Mouse (Mus musculus) spleen, embryonic (tissue): ENCODE data around the gene Tenm2.

Experiments
- CTCF ChIA-PET: fragments of 350-600 bp; sonication (Branson Sonifier 250); formaldehyde crosslinking; loops from one replicate; lab custom pipeline; 2022; lab: Charles Lee

Tenm2 gene

DNA sequence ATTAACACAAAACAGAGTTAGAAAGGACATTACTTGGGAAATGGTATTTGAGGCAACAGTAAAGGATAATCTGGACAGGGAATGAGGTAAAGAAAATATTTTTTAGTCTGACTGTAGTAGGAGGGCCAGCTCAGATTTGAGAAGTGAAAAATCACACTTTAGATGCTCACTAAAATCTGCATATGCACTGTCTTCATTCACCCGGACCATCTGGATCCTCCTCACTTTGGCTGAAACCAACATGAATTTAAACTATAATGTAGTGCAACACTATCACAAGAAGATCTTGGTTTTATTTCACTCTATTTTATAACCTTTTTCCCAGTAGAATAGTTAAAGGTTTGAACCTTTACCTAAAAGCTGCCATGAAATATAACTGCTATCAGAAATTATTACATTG, 326.7 kb downstream of the Tenm2 start:
- CTCF ChIA-PET: no interaction called here

- CTCF ChIA-PET: no interaction called here
Observed at GRCm38 (mm10) chr11:36902302-36902701, 333.5 kb downstream of the Tenm2 start.

DNA sequence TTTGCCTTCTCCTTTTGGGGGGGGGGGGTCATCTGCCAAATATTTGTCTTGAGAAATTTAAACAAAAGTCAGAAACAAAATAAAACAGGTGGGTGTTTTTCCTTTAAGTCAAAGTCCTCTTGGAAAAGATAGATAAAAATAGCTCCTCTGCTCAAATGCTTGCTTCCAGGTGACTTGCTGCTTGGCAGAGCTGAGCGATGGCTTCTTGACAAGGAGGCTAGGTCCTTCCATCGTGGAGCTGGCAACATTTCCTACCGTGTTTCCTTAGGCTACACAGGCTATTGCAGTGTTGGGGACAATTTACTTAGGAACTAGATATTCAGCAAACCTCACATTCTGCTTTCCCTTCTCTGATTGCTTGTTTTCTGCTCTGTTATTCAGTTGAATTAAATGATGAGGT, 342.7 kb downstream of the Tenm2 start:
- CTCF ChIA-PET: no interaction called here

DNA sequence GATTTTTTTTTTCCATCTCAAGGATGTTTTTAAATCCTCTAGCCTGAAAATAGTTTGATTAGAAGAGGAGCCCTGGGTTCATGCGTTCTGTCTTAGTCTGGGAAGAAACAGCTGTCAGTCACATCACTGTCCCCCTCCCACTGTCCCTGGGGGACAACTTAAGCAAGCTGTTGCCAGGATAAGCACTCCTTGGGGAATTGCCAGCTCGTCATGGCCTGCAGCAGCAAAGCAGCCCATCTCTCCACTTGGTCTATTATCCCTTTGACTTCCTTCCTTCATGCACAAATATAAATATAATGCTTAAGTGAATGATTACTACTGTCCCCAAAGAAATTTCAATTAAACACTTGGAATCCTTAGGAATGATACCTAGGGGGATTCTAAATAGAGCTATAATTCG, 344.7 kb downstream of the Tenm2 start:
- CTCF ChIA-PET: no interaction called here

DNA sequence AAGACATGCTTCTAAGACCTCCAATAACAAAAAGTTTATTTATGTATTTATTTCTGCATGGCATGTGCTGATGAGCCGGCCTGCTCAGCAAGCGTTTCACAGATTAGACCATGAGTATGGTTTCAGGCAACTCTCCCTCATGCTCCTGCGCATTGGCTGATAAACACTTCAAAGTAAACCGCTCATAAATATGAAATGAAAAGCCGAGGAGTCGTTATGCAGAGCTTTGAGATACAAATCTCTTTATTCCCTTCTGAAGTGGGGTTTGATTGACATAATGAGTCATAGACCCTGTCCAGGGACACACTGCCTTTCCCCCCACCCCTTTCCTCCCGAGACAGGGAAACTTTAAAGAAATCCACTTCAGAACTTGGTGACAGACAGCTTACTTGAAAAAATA, 348.3 kb downstream of the Tenm2 start:
- CTCF ChIA-PET: no interaction called here

GRCm38 (mm10) chr11:36886147-36886546, 349.6 kb downstream of the Tenm2 start:
- CTCF ChIA-PET: no interaction called here

- CTCF ChIA-PET: no interaction called here
Observed at GRCm38 (mm10) chr11:36872961-36873360, 362.8 kb downstream of the Tenm2 start.

GRCm38 (mm10) chr11:36870548-36870947, 365.2 kb downstream of the Tenm2 start:
- CTCF ChIA-PET: no interaction called here

- CTCF ChIA-PET: no interaction called here
Observed at GRCm38 (mm10) chr11:36851690-36852089, 384.1 kb downstream of the Tenm2 start.

DNA sequence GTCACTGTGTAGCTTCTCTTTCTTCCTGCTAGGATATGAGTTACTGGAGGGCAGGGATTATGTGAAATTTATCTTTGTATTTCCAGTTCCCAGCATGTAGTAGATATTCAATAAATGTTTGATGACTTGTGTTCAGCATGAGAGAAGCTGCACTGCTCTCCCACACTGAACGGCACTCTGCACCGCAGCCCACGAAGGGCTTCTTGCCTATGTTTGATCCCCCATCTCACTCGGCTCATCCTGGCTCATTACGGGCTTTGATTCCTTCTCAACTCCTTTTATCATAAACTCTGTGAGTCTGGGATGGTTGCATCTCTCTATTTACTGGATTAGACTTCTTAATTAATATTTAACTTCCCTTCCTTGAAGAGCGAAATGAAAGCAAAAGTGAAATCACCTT, 388.3 kb downstream of the Tenm2 start:
- CTCF ChIA-PET: no interaction called here

GRCm38 (mm10) chr11:36832855-36833254, 402.9 kb downstream of the Tenm2 start:
- CTCF ChIA-PET: no interaction called here

DNA sequence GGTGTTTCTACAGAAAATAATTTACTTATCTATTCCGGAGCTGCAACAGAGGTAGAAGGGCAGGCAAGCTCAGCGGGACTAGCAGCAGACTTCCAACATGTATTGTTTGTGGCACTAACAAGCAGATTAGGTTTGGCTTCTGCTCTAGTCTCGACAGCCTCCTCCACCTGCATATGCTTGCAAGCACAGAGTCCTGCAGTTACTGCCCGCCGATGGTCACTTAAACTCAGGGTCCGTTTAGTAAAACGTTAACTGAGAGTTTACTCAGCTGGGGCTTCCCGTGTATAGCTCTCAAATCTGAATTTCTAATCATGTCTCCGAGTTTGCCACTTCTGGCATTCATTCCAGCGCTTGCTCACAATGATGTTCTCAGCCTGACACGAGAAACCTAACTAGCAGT, 404.3 kb downstream of the Tenm2 start:
- CTCF ChIA-PET: no interaction called here

- CTCF ChIA-PET: no interaction called here
Observed at GRCm38 (mm10) chr11:36824666-36825065, 411.1 kb downstream of the Tenm2 start.

DNA sequence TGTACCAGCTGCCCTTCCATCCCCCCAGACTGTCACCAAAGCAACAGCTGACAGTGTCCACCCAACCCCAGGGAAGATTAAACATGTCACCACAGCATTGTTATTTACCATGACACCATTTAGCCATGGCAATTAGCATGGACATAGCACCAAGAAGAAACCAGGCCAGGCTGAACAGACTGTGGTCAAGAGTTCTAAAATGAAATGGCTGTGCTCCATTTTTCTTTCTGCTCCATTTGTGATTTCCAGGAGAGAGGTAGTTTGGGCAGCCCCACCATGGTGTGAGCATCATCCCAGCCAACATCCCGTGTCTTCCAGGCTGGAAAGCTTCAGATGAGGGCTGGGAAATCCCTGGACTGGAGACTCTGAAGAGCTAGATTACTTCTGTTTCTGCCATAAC, 431.1 kb downstream of the Tenm2 start:
- CTCF ChIA-PET: no interaction called here

DNA sequence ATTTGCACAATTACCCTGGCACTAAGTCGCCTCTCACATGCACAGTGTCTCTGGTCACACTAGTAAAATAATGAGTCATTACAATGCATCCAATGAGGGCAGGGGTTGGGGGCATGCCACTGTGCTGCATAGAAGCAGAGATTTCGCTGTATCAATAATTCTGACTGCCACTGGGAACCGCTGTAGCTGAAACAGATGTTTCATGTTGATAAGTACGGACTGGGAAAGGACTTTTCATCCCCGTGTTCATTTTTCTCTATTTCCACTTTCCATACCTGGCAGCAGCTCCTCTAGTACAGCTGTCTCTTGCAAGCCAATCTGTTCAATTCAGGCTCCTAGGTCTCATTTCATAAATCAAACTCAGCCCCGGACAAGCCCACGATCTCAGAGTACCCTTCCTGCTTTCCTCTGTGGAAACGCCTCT, 433.5 kb downstream of the Tenm2 start:
- CTCF ChIA-PET: no interaction called here

DNA sequence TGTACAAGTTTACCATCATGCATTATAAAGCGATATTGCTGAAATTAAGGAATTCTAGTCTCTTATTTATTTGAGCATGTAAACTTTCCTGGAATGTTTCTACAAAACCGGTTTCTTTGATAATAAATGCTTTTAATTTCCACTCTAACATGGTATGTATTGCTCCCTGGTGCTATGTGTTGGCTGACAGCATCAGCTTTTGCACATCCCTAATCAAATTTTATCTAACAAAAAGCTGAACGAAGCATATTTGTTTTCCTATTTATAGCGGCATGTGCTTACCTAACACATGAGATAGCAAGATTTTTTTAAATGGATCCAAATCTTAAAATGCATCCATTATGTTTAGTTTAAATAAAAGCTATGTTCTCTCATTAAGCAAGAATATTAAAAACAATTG, 434.1 kb downstream of the Tenm2 start:
- CTCF ChIA-PET: no interaction called here

DNA sequence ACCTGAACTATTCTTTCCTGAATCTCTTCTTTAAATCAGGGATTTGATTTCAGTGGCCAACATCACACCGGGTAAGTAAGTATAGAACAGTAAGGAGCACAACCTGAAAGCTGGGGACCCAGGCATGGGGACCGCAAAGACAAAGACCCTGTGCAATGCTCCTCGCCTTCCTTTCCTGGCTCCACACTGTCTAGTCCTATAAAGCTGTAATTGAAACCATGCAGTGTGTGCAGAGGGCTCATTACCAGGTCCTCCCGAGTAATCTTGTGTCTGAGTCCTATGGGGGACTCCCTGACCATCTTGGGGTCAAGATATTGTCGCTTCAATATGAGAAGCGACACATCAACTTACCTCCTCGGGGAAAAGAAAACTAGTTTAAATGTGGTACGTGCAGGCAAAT, 436.4 kb downstream of the Tenm2 start:
- CTCF ChIA-PET: no interaction called here

- CTCF ChIA-PET: no interaction called here
Observed at GRCm38 (mm10) chr11:36758009-36758408, 477.8 kb downstream of the Tenm2 start.

- CTCF ChIA-PET: interaction anchor here (0.6 kb wide), 1 partner anchor 933 kb away, joined by 15 read pairs; no protein-coding TSS in a partner anchor
Observed at GRCm38 (mm10) chr11:36746286-36746685, 489.5 kb downstream of the Tenm2 start.

- CTCF ChIA-PET: no interaction called here
Observed at GRCm38 (mm10) chr11:36727800-36728199, 508.0 kb downstream of the Tenm2 start.

DNA sequence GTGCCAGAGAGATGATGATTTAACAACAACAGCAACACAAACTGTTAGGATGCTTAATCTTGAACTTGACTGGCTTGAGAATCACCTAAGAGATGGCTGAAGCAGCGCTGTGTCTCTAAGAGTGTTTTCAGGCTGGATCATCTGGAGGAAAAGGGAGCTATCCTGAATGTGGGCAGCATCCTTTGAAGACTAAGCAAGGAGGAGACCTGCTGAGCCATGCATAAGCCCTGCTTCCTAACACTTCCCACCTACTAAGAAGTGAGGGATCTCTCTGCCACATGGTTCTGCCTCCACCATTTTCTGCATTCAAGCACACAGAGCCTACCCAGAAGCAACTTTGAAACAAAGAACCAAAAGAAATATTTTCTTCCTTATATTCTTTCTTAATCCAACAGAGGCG, 532.9 kb downstream of the Tenm2 start:
- CTCF ChIA-PET: no interaction called here

DNA sequence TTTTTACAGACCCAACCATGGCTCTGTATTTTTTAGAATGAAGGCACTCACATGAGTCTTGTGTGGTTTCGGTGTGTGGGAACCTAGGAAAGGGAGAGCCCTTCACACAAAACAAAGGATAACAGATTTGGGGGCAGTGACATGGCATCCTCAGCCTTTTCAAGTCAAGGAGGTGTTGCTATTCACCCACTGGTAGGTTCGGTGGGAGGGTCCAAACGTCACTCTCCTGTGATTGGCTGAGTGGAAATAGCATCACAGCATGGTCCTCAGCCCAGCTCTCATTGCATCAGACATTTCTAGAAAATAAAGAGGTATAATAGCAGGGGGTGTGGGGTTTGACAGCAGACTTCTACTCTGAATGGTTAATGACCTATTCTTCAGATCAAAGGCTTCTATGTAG, 534.8 kb downstream of the Tenm2 start:
- CTCF ChIA-PET: no interaction called here

DNA sequence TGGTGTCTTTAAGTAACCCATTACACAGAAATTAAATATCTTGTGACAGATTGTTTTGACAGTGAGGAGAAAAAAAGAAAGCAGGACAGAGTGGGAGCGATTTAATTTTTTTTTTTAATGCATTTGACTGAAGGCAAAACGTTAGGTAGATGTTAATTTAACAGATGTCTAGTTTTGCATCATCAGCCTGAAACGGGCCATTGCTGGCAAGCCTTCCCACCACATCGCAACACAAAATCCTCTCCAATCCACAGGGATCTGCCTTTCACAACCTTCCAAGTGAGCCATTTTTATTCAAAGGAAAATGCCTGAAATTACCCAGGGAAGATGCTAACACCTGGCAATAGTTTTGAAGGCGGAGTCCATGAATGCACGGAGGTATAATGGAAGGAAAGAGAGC, 535.6 kb downstream of the Tenm2 start:
- CTCF ChIA-PET: no interaction called here

- CTCF ChIA-PET: no interaction called here
Observed at GRCm38 (mm10) chr11:36698268-36698667, 537.5 kb downstream of the Tenm2 start.

DNA sequence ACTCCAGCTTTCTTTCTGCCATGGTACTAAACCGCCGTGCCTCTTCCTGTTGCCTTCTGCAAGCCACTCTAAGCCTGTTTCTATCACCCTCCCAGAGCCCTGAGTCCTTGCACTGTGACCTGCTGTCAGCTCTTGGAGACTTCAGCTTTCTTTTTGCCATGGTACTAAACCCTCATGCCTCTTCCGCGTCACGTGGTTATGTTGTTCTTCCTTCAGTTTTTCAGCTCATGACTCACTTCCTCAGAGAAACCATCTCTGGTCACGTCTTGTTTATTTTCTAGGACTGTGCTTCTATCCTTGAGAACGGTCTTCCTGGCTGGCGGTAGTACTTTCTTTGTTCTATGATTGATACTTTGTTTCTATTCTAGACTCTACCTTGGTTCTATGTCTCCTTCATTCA, 537.9 kb downstream of the Tenm2 start:
- CTCF ChIA-PET: no interaction called here
